Mouse (Mus musculus) hindlimb bud, embryonic 11.5 days (tissue): Measurements from ENCODE around the gene Ikzf3.

Experiments
- DNase-seq: peaks from one replicate; pipeline ENCODE4 v3.0.0-alpha.2; 2012; ENCODE audit warnings: low read depth, low spot score; ENCODE audit errors: extremely low spot score

Ikzf3 gene

GRCm38 (mm10) chr11:98545711-98546231 is at the start of gene Ikzf3:
Gene Ikzf3, minus strand, starts transcription at chr11:98546031.
- no peak for DNase-seq

DNA sequence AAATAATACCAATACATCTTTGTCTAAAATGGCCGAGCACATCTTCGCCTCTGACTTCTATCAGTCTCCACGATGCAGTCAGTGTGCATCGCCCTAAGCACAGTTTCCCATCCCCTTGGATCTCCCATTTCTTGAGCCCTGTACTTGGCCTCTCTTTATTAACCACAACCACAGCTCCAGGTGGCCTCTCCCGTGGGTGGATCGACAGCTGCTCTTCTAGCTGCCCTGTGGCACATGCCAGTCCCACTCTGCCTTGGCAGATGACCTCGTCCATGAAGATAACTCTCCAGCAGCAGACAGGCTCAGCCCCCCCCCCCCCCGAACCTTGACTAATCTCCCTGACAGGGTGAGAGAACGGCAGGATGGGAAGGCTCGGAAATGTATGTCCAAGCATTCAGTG is 49.6 kb upstream of the Ikzf3 start:
- DNase-seq: no peak

GRCm38 (mm10) chr11:98595021-98595420 is 49.2 kb upstream of the Ikzf3 start:
- no peak for DNase-seq

DNA sequence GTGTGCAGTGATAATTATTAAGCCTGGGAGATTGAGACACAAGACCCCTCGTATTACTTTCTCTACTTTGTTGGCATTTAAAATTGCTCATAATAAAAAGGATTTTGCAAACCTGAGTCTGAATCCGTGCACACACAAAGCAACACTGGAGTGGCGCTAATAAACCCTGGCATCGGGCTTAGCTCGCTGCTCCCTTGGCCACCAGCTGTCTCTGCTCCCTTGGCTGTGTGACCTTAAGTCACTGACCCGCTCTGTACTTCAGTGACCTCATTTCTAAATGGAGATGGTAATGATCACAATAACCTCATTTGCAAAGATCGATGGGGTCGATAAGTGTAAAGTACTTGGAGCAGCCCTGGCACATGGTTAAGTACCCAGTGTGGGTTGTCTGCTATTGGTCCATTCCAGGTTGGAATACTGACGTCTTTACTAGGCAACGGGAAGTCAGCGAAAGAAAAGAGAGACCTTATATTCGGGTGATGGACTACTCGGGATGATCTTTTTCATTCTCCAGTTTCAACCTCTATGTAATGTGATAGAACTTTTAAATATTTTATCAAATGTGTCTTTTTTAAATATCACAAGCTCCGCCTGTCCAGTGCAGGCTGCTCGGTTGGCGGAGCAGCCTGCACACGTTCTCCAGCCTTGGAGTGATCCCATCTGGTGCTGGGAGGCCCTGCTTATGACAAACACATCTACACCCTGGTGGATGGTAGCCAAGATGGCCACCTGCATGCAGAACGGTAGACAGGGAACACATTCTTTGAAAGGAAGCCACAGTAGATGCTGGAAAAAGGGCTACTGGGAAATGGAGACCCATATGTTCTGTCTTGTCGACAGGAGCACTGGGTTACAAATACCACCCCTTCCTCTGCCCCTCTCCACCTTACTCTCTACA is 45.0 kb upstream of the Ikzf3 start:
- no peak for DNase-seq

DNA sequence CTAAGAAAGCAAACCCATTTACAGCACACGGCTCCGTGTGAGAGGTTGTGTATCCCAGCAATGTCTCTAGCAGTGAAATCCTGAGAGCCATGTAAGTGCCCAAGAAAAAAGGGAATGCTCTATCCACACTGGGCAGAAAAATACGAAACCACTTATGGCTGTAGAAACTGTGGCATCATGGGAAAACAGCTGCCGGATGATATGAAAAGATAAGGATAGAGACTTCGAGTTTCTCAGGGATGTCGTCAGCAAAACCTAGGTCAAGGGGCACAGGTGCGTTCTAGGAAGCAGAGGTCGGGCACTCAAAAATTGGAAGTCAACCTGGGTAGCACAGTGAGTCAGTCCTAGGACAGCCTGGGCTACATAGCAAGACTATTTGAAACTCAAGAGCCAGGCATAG is 43.5 kb upstream of the Ikzf3 start:
- no peak for DNase-seq

GRCm38 (mm10) chr11:98588833-98589281 is 43.0 kb upstream of the Ikzf3 start:
- no peak for DNase-seq

GRCm38 (mm10) chr11:98587684-98588546 is 42.1 kb upstream of the Ikzf3 start:
- DNase-seq: peak; percentile 22

- DNase-seq: peak; percentile 92
Observed at GRCm38 (mm10) chr11:98586892-98587563, 41.2 kb upstream of the Ikzf3 start, which contains the start of gene Ormdl3. Gene Ormdl3, minus strand, starts transcription at chr11:98587368.

GRCm38 (mm10) chr11:98586087-98586891 is 40.5 kb upstream of the Ikzf3 start:
- DNase-seq: no peak

DNA sequence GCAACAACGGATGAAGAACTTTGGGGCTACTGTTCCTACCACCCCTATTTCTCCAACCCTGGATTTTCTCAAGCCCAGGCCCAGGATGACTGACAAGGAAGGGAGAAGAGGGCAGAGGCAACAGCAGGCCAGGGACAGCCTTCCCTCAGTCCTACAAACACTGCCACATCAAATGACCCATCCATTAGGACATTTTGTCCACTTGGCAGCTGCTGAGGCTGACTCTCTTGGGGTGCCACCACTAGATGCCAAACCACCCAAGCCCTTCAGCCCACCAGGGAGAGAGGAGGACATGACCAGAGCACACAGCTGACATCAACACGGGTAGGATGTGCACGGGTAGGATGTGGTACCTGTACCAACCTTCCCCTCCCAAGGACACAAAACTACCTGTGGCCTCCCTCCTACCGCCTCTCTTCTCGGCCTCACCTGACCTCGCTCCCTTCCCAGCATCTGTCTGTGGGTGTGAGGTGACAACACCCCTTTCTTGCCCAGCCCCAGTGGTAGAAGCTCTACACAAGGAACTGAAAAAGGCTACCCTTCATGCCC is 38.9 kb upstream of the Ikzf3 start:
- DNase-seq: no peak

DNA sequence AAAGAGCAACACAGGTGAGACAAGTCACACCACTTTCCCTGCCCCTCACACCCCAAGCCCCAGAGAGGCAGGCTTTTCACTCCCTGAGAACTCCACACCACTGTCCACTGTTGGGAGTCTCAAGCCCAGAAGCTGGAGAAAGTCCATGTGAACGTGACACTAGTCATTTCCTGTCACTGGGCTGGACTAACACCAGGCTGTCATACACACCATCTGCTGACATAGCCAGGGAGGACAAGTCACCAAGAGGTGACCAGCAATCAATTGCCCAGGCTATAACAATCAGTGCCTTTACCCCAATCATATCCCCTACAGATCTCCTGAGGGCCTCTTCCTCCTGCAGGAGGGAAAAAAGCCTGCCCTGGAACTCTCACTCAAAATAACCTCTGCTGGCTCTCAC is 38.3 kb upstream of the Ikzf3 start:
- DNase-seq: no peak

DNA sequence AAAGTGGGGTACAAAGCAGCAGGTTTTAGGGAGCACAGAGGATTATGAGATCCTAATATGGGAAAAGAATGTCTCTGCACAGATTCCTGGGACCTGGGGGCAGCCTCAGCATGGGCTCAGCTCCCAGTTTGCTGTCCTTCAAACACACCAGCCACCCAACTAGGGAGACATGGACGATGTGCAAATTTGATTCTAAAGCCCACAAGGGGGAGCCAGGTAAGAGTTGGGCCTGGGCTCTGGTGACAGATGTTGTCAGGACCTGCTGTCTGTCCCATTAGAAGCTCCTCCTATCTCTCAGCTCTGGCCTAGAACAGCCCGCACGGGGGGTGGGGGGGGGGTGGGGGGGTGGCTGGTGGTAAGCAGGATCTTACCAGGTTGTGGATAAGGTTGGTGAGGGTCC is 37.7 kb upstream of the Ikzf3 start:
- DNase-seq: no peak

DNA sequence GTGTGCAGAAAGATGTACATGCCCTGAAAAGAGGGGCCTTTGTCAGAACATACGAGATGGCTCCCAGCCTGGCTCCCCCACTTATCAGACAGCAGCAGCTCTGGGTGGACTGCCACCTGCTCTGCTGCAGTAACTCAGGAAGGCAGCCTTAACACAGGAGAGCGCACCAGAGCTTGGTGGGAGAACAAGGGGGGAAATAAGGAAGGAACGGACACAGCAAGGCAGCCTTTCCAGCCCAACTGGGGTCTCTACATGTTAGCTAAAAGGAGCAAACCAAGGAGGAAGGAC is 37.4 kb upstream of the Ikzf3 start:
- no peak for DNase-seq

DNA sequence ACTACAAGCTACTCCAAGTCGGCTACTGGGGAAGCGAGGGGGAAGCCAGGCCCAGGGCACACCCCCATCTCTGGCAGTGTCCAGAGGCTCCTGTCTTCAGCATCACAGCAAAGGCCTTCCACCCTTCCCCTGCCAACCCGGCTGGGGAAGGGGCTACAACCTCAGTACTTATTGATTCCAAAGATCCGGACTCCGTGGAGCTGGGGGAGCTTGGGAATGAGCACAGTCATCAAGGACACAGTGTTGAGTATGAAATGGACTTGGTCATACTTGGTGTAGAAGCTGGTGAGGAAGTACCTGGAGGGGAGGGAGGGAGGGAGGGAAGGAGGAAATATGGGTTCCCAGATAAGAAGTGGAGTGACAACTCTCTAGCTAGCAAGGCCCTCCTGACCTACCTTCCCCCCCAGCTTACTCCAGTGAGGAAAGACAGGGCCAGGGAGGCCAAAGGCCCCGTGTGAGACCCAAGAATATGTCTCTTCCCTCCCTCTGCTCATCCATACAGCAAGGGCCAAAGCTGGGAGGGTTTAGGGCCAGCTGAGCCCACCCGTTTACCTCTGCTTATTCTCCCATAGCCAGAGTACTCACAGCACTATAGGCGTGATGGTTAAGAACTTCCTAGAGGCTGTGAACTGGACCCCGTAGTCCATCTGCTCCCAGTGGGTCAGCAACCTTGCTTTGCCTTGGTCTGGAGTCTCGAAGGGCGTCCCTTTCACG is 36.9 kb upstream of the Ikzf3 start:
- no peak for DNase-seq

GRCm38 (mm10) chr11:98582030-98582388 is 36.2 kb upstream of the Ikzf3 start:
- no peak for DNase-seq

DNA sequence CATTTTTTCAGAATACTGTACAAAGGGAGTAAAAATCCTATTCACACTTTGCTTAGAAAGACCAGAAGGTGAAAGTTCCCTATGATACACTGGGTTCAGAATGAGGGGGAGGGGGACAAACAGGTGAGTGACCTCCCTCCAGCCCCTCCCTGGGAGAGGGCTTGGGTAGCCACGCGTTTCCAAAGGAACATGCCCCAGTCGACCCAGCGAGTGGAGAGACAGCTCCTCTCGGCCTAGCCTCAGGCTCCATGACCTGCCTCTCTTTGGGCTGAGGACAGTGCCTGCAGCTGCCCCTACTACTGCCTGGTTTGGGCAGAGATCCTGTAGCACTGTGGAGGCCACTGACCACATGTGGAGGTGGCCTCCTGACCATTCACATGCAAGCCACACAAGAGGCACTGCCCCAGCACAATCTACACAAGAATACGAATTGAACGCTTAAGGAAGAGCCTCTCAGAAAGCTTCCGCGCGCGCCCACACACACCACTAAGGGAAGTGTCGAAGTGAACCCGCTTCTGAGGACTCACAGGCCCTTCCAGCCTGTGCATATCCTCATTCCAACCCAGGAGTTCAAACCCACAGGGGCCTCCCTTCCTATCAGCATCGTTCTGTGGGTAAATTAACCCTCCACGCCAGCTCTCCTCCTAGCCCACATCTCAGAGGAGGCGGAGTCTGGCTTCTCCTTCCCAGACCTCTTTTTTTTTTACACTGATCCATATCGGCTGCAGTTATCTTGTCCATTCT is 35.6 kb upstream of the Ikzf3 start:
- no peak for DNase-seq

GRCm38 (mm10) chr11:98580301-98581121 is 34.7 kb upstream of the Ikzf3 start:
- DNase-seq: no peak

GRCm38 (mm10) chr11:98577776-98578175 is 31.9 kb upstream of the Ikzf3 start:
- no peak for DNase-seq
